Comparison of ENCODE assay signal across 15 mouse cellular contexts in genomic region chr7:84611609-84612008, GRCm38 (mm10).
"Had no signal": no experiment of that assay in that cellular context is flagged by ENCODE, and none has a peak within 500 bp of the region (broad histone marks: within the 10 kb centered on the region; RNA-seq: fewer than 3 reads in every experiment).

No protein-coding gene starts in this region.

- H3K9ac ChIP-seq: liver, embryonic 13.5 days; lung, embryonic 14.5 days; midbrain, embryonic 12.5 days; midbrain, embryonic 15.5 days; neural tube, embryonic 13.5 days; stomach, embryonic 15.5 days had no signal

- H3K27me3 ChIP-seq: liver, embryonic 13.5 days; midbrain, embryonic 12.5 days; midbrain, embryonic 15.5 days; neural tube, embryonic 13.5 days; stomach, embryonic 15.5 days had no signal

- H3K4me2 ChIP-seq: liver, embryonic 13.5 days; lung, embryonic 14.5 days; midbrain, embryonic 12.5 days; midbrain, embryonic 15.5 days; neural tube, embryonic 13.5 days; stomach, embryonic 15.5 days had no signal

- DNase-seq: kidney, adult 2 months; kidney, postnatal 25 days; layer of hippocampus, adult 9-11 months; liver, embryonic 13.5 days; lung, embryonic 14.5 days; thymus, postnatal 25 days had no signal

- H3K4me1 ChIP-seq: midbrain, embryonic 12.5 days; midbrain, embryonic 15.5 days; neural tube, embryonic 13.5 days; stomach, embryonic 15.5 days had no signal

- H3K4me3 ChIP-seq: layer of hippocampus, adult 2 months; left cerebral cortex, adult 2 months; liver, embryonic 13.5 days; midbrain, embryonic 12.5 days; midbrain, embryonic 15.5 days; myocyte; neural tube, embryonic 13.5 days; stomach, embryonic 15.5 days had no signal

- H3K9me3 ChIP-seq: liver, embryonic 13.5 days; midbrain, embryonic 12.5 days; midbrain, embryonic 15.5 days; neural tube, embryonic 13.5 days; stomach, embryonic 15.5 days had no signal

- ATAC-seq: lung, postnatal 0 days; midbrain, embryonic 15.5 days had no signal

- H3K27ac ChIP-seq: kidney, postnatal 0 days; layer of hippocampus, adult 2 months; left cerebral cortex, adult 2 months; liver, embryonic 13.5 days; midbrain, embryonic 12.5 days; midbrain, embryonic 15.5 days; neural tube, embryonic 13.5 days; stomach, embryonic 15.5 days had no signal

- H3K36me3 ChIP-seq: midbrain, embryonic 15.5 days; neural tube, embryonic 13.5 days; stomach, embryonic 15.5 days had no signal
